In genomic region chr8:90301543-90301942, GRCm38 (mm10) we compare ENCODE assay signal across 11 mouse cellular contexts. TPM values are rescaled to one million over a fixed set of nuclear protein-coding genes. Genes with fewer than 3 reads are reported as not detected.
DNase-seq lines count a peak whose midpoint lies in the region; ATAC-seq and TF ChIP-seq lines count a peak whose summit lies in the region.
"Had no signal": no experiment of that assay in that cellular context is flagged by ENCODE, and none has a peak within 500 bp of the region (broad histone marks: within the 10 kb centered on the region; RNA-seq: fewer than 3 reads in every experiment).

No protein-coding gene starts in this region.

- DNase-seq in forebrain, embryonic 10.5 days (ENCODE audit: extremely low spot score, low spot score), result no peak
- DNase-seq in hindbrain, embryonic 14.5 days (ENCODE audit: low spot score), result no peak
- DNase-seq in urinary bladder, postnatal 36 days (ENCODE audit: low spot score in 2 of 2), result no peak
- no peak for DNase-seq in left cerebral cortex, postnatal 25 days (ENCODE audit: low spot score in 2 of 2)
- no peak for DNase-seq in liver
- DNase-seq: adrenal gland, postnatal 36 days; gastrocnemius, postnatal 10 days had no signal

- WGBS in intestine, embryonic 15.5 days, result 33% methylated on average over 5 of the region's 5 CpGs
- 32% methylated on average over 5 of the region's 5 CpGs for WGBS in intestine, postnatal 0 days
- WGBS in forebrain, embryonic 10.5 days, result 59% methylated on average over 5 of the region's 5 CpGs
- WGBS in hindbrain, embryonic 14.5 days, result 20% methylated on average over 5 of the region's 5 CpGs
- WGBS in midbrain, embryonic 16.5 days, result 7% methylated on average over 5 of the region's 5 CpGs

- H3K27ac ChIP-seq in intestine, embryonic 15.5 days, result 0 out of 2 replicates have a peak overlapping the region, but pooled peaks have one; percentile 27
- H3K27ac ChIP-seq in intestine, postnatal 0 days (ENCODE audit: low read depth, low read length), result no peak overlapping the region
- H3K27ac ChIP-seq in forebrain, embryonic 10.5 days, result peak overlapping the region; percentile 58
- H3K27ac ChIP-seq in hindbrain, embryonic 14.5 days, result peak overlapping the region; percentile 83
- H3K27ac ChIP-seq in midbrain, embryonic 16.5 days (ENCODE audit: low read length), result peak overlapping the region; percentile 78

- H3K9me3 ChIP-seq in intestine, embryonic 15.5 days, result no peaks in the 10 kb centered on the region
- peaks cover under 1% of the 10 kb centered on the region; the same call in 1 of the 2 replicates for H3K9me3 ChIP-seq in intestine, postnatal 0 days (ENCODE audit: control insufficient read depth)
- H3K9me3 ChIP-seq in forebrain, embryonic 10.5 days, result peaks cover 1% of the 10 kb centered on the region
- 0 out of 2 replicates have a peak, but pooled peaks cover under 1% of the 10 kb centered on the region for H3K9me3 ChIP-seq in hindbrain, embryonic 14.5 days (ENCODE audit: control insufficient read depth, low read length)
- H3K9me3 ChIP-seq in midbrain, embryonic 16.5 days (replicated peaks; ENCODE audit: control insufficient read depth, low read length, poor library complexity, severe bottlenecking), result 0 out of 2 replicates have a peak, but pooled peaks cover 2% of the 10 kb centered on the region

- H3K27me3 ChIP-seq in intestine, embryonic 15.5 days (replicated peaks), result no peaks in the 10 kb centered on the region
- H3K27me3 ChIP-seq in intestine, postnatal 0 days (replicated peaks; ENCODE audit: control insufficient read depth, insufficient read depth, low read length), result no peaks in the 10 kb centered on the region
- H3K27me3 ChIP-seq in forebrain, embryonic 10.5 days (ENCODE audit: poor library complexity, severe bottlenecking), result no peaks in the 10 kb centered on the region
- no peaks in the 10 kb centered on the region for H3K27me3 ChIP-seq in hindbrain, embryonic 14.5 days (ENCODE audit: control insufficient read depth, insufficient read depth, low read length)
- H3K27me3 ChIP-seq in midbrain, embryonic 16.5 days (ENCODE audit: control insufficient read depth, insufficient read depth, low read depth, low read length), result no peaks in the 10 kb centered on the region
- H3K27me3 ChIP-seq: CH12.LX had no signal

- H3K36me3 ChIP-seq in intestine, embryonic 15.5 days, result 0 out of 2 replicates have a peak, but pooled peaks cover 3% of the 10 kb centered on the region
- H3K36me3 ChIP-seq in intestine, postnatal 0 days (ENCODE audit: control insufficient read depth, insufficient read depth), result no peaks in the 10 kb centered on the region
- H3K36me3 ChIP-seq in forebrain, embryonic 10.5 days (replicated peaks), result peaks cover 22% of the 10 kb centered on the region
- H3K36me3 ChIP-seq in hindbrain, embryonic 14.5 days (replicated peaks; ENCODE audit: control insufficient read depth, insufficient read depth), result no peaks in the 10 kb centered on the region
- H3K36me3 ChIP-seq in midbrain, embryonic 16.5 days (ENCODE audit: control insufficient read depth, insufficient read depth, low read length), result 0 out of 2 replicates have a peak, but pooled peaks cover under 1% of the 10 kb centered on the region

- TF ChIP-seq CTCF in intestine, postnatal 0 days (IDR thresholded peaks at IDR 0.05; ENCODE audit: low read depth), result no peak

- no peak for ATAC-seq in intestine, embryonic 15.5 days
- no peak for ATAC-seq in intestine, postnatal 0 days
- no peak for ATAC-seq in hindbrain, embryonic 14.5 days (ENCODE audit: low FRiP score)
- no peak for ATAC-seq in midbrain, embryonic 16.5 days

- H3K9ac ChIP-seq in intestine, embryonic 15.5 days, result no peak overlapping the region
- H3K9ac ChIP-seq in intestine, postnatal 0 days (ENCODE audit: low read depth, low read length), result no peak overlapping the region
- peak overlapping the region; percentile 38 for H3K9ac ChIP-seq in hindbrain, embryonic 14.5 days
- 0 out of 2 replicates have a peak overlapping the region, but pooled peaks have one; percentile 25 for H3K9ac ChIP-seq in midbrain, embryonic 16.5 days (ENCODE audit: low read depth, low read length)

- intact Hi-C loops in left cerebral cortex, postnatal 25 days (cut with DNase I), result no loop called here

- no peak overlapping the region for H3K4me2 ChIP-seq in intestine, embryonic 15.5 days (replicated peaks)
- no peak overlapping the region for H3K4me2 ChIP-seq in intestine, postnatal 0 days (replicated peaks; ENCODE audit: low read depth)
- peak overlapping the region; percentile 30; the same call in 1 of the 2 replicates for H3K4me2 ChIP-seq in hindbrain, embryonic 14.5 days (replicated peaks)
- peak overlapping the region; percentile 23 for H3K4me2 ChIP-seq in midbrain, embryonic 16.5 days (ENCODE audit: low read length)

- no peak overlapping the region for H3K4me3 ChIP-seq in intestine, embryonic 15.5 days (replicated peaks)
- H3K4me3 ChIP-seq in intestine, postnatal 0 days (ENCODE audit: low read depth, low read length), result no peak overlapping the region
- no peak overlapping the region for H3K4me3 ChIP-seq in forebrain, embryonic 10.5 days
- no peak overlapping the region for H3K4me3 ChIP-seq in hindbrain, embryonic 14.5 days (replicated peaks; ENCODE audit: low read length)
- no peak overlapping the region for H3K4me3 ChIP-seq in midbrain, embryonic 16.5 days (ENCODE audit: low read depth, low read length)

- H3K4me1 ChIP-seq in intestine, embryonic 15.5 days (replicated peaks), result peaks cover 14% of the 10 kb centered on the region
- H3K4me1 ChIP-seq in intestine, postnatal 0 days (replicated peaks; ENCODE audit: control insufficient read depth, insufficient read depth, low read length), result 0 out of 2 replicates have a peak, but pooled peaks cover 2% of the 10 kb centered on the region
- H3K4me1 ChIP-seq in forebrain, embryonic 10.5 days, result peaks cover 55% of the 10 kb centered on the region
- peaks cover 59% of the 10 kb centered on the region for H3K4me1 ChIP-seq in hindbrain, embryonic 14.5 days (replicated peaks; ENCODE audit: control insufficient read depth, insufficient read depth, low read length)
- H3K4me1 ChIP-seq in midbrain, embryonic 16.5 days (ENCODE audit: control insufficient read depth, insufficient read depth, low read length), result peaks cover 55% of the 10 kb centered on the region

RNA-seq across cellular contexts. Expression of gene Tox3, which starts 46.6 kb away (rescaled TPM):
- 4.8 and 7.0 TPM in 2 replicates for polyA plus RNA-seq in intestine, embryonic 15.5 days (2015; fragmentation: Nextera tagmentation; extraction: Ambion mirVana)
- polyA plus RNA-seq in intestine, postnatal 0 days (2015; fragmentation: Nextera tagmentation; extraction: Ambion mirVana), result 2.0 and 2.1 TPM in 2 replicates
- polyA plus RNA-seq in forebrain, embryonic 10.5 days (2016; fragmentation: Nextera tagmentation; extraction: Ambion mirVana), result 10.5 and 11.8 TPM in 2 replicates
- polyA plus RNA-seq in hindbrain, embryonic 14.5 days (2014; fragmentation: Nextera tagmentation; extraction: Ambion mirVana), result 28.0 and 28.4 TPM in 2 replicates
- 17.3 and 21.9 TPM in 2 replicates for polyA plus RNA-seq in midbrain, embryonic 16.5 days (2015; fragmentation: Nextera tagmentation; extraction: Ambion mirVana)
- 10 to 100 TPM; 20.9 to 24.3 TPM for total RNA-seq in left cerebral cortex, postnatal 25 days (2021)
- total RNA-seq: CH12.LX had no signal

Comparison
In these comparisons a context has a peak if more than half of its experiments do, and no peak if none do; other contexts are left out.
1. H3K4me2 ChIP-seq: peak in hindbrain, embryonic 14.5 days (single experiment) and midbrain, embryonic 16.5 days (single experiment); none in intestine, embryonic 15.5 days (single experiment) and intestine, postnatal 0 days (single experiment).
2. H3K9ac ChIP-seq: peak in hindbrain, embryonic 14.5 days (single experiment) and midbrain, embryonic 16.5 days (single experiment); none in intestine, embryonic 15.5 days (single experiment) and intestine, postnatal 0 days (single experiment).